Mouse (Mus musculus): ENCODE measurements around the gene Cryz. TPM values are rescaled to one million over a fixed set of nuclear protein-coding genes. Genes with fewer than 3 reads are reported as not detected.
A peak's percentile ranks its signal among the peaks of the same experiment; 100 is the strongest.

Gene Cryz
- polyA plus RNA-seq, 1 experiment from 2014 or later, result 5.1 TPM

GRCm38 (mm10) chr3:154584351-154584750, 12.2 kb upstream of the Cryz start:
- Histone ChIP-seq H3K4me1 (ENCODE audit: insufficient read depth, low read depth, low read length) (no peaks in the 10 kb centered on the region), H3K27me3 (replicated peaks; ENCODE audit: insufficient read depth, low read length) (no peaks in the 10 kb centered on the region), H3K9me3 (ENCODE audit: low read length) (no peaks in the 10 kb centered on the region), H3K36me3 (ENCODE audit: insufficient read depth, low read length) (0 out of 2 replicates have a peak, but pooled peaks cover under 1% of the 10 kb centered on the region), H3K4me2 (replicated peaks; ENCODE audit: low read depth, low read length) (no peak overlapping the region), H3K4me3 (ENCODE audit: low read depth, low read length) (no peak overlapping the region), H3K9ac (replicated peaks; ENCODE audit: low read depth) (no peak overlapping the region), H3K27ac (ENCODE audit: low read length) (no peak overlapping the region)
- 84% methylated on average over 8 of the region's 8 CpGs for WGBS
- no peak for DNase-seq (ENCODE audit: low spot score)
- TF ChIP-seq CTCF (IDR thresholded peaks at IDR 0.05), result no peak
- TF ChIP-seq EP300 (IDR thresholded peaks at IDR 0.05), result no peak
- no peak for ATAC-seq

- DNase-seq (ENCODE audit: low spot score) (no peak), ATAC-seq (no peak)
- no peak for TF ChIP-seq CTCF (IDR thresholded peaks at IDR 0.05)
- no peak for TF ChIP-seq EP300 (IDR thresholded peaks at IDR 0.05)
- H3K9ac ChIP-seq (replicated peaks; ENCODE audit: low read depth), result no peak overlapping the region
- H3K36me3 ChIP-seq (ENCODE audit: insufficient read depth, low read length), result no peaks in the 10 kb centered on the region; the same call in 1 of the 2 replicates
- no peak overlapping the region for H3K27ac ChIP-seq (ENCODE audit: low read length)
- H3K4me1 ChIP-seq (ENCODE audit: insufficient read depth, low read depth, low read length), result no peaks in the 10 kb centered on the region
- H3K27me3 ChIP-seq (replicated peaks; ENCODE audit: insufficient read depth, low read length), result no peaks in the 10 kb centered on the region
- WGBS, result 93% methylated on average over 5 of the region's 5 CpGs
- H3K9me3 ChIP-seq (ENCODE audit: low read length), result no peaks in the 10 kb centered on the region
- H3K4me2 ChIP-seq (replicated peaks; ENCODE audit: low read depth, low read length), result no peak overlapping the region
- no peak overlapping the region for H3K4me3 ChIP-seq (ENCODE audit: low read depth, low read length)
These were observed 5.5 kb upstream of the Cryz start for GRCm38 (mm10) chr3:154590971-154591370.

- Histone ChIP-seq H3K27ac (ENCODE audit: low read length) (no peak overlapping the region), H3K9ac (replicated peaks; ENCODE audit: low read depth) (no peak overlapping the region), H3K4me1 (ENCODE audit: insufficient read depth, low read depth, low read length) (no peaks in the 10 kb centered on the region), H3K4me3 (ENCODE audit: low read depth, low read length) (no peak overlapping the region), H3K36me3 (ENCODE audit: insufficient read depth, low read length) (no peaks in the 10 kb centered on the region; the same call in 1 of the 2 replicates), H3K4me2 (replicated peaks; ENCODE audit: low read depth, low read length) (no peak overlapping the region), H3K27me3 (replicated peaks; ENCODE audit: insufficient read depth, low read length) (no peaks in the 10 kb centered on the region), H3K9me3 (ENCODE audit: low read length) (no peaks in the 10 kb centered on the region)
- DNase-seq (ENCODE audit: low spot score) (no peak), ATAC-seq (no peak)
- no peak for TF ChIP-seq CTCF (IDR thresholded peaks at IDR 0.05)
- TF ChIP-seq EP300 (IDR thresholded peaks at IDR 0.05), result no peak
- WGBS, result 89% methylated on average over 3 of the region's 3 CpGs
These were observed 4.9 kb upstream of the Cryz start for GRCm38 (mm10) chr3:154591621-154592020.

GRCm38 (mm10) chr3:154593596-154593995, 2.9 kb upstream of the Cryz start:
- TF ChIP-seq CTCF (IDR thresholded peaks at IDR 0.05) (no peak), EP300 (IDR thresholded peaks at IDR 0.05) (no peak)
- H3K27ac ChIP-seq (ENCODE audit: low read length), result no peak overlapping the region
- no peak overlapping the region for H3K4me2 ChIP-seq (replicated peaks; ENCODE audit: low read depth, low read length)
- no peak for ATAC-seq
- peaks cover 6% of the 10 kb centered on the region; the same call in 1 of the 2 replicates for H3K4me1 ChIP-seq (ENCODE audit: insufficient read depth, low read depth, low read length)
- no peaks in the 10 kb centered on the region for H3K9me3 ChIP-seq (ENCODE audit: low read length)
- no peak overlapping the region for H3K9ac ChIP-seq (replicated peaks; ENCODE audit: low read depth)
- 86% methylated on average over 6 of the region's 6 CpGs for WGBS
- H3K36me3 ChIP-seq (ENCODE audit: insufficient read depth, low read length), result no peaks in the 10 kb centered on the region; the same call in 1 of the 2 replicates
- no peaks in the 10 kb centered on the region for H3K27me3 ChIP-seq (replicated peaks; ENCODE audit: insufficient read depth, low read length)
- no peak overlapping the region for H3K4me3 ChIP-seq (ENCODE audit: low read depth, low read length)
- DNase-seq (ENCODE audit: low spot score), result no peak

- Histone ChIP-seq H3K4me3 (ENCODE audit: low read depth, low read length) (no peak overlapping the region), H3K27ac (ENCODE audit: low read length) (no peak overlapping the region), H3K4me1 (ENCODE audit: insufficient read depth, low read depth, low read length) (peaks cover 6% of the 10 kb centered on the region; the same call in 1 of the 2 replicates), H3K36me3 (ENCODE audit: insufficient read depth, low read length) (no peaks in the 10 kb centered on the region; the same call in 1 of the 2 replicates), H3K9ac (replicated peaks; ENCODE audit: low read depth) (no peak overlapping the region), H3K4me2 (replicated peaks; ENCODE audit: low read depth, low read length) (no peak overlapping the region), H3K27me3 (replicated peaks; ENCODE audit: insufficient read depth, low read length) (no peaks in the 10 kb centered on the region), H3K9me3 (ENCODE audit: low read length) (no peaks in the 10 kb centered on the region)
- DNase-seq (ENCODE audit: low spot score) (no peak), ATAC-seq (no peak)
- TF ChIP-seq CTCF (IDR thresholded peaks at IDR 0.05) (no peak), EP300 (IDR thresholded peaks at IDR 0.05) (no peak)
- WGBS, result 90% methylated on average over 6 of the region's 6 CpGs
These were observed 2.4 kb upstream of the Cryz start for GRCm38 (mm10) chr3:154594156-154594555.

GRCm38 (mm10) chr3:154596934-154597554, 533 bp downstream of the Cryz start, which contains the start of gene Tyw3:
Tyw3 (minus strand) TSS chr3:154597104.
- TF ChIP-seq CTCF (IDR thresholded peaks at IDR 0.05), result peak; percentile 81
- TF ChIP-seq EP300 (IDR thresholded peaks at IDR 0.05), result no peak
- ATAC-seq (peak; percentile 98), DNase-seq (ENCODE audit: low spot score) (peak; percentile 96)
- H3K9ac ChIP-seq (replicated peaks; ENCODE audit: low read depth), result peak within 1 kb of the TSS; percentile 77
- peak within 1 kb of the TSS; percentile 92 for H3K27ac ChIP-seq (ENCODE audit: low read length)
- H3K4me2 ChIP-seq (replicated peaks; ENCODE audit: low read depth, low read length), result peak within 1 kb of the TSS; percentile 65
- peaks cover 6% of the 10 kb centered on the region; the same call in 1 of the 2 replicates for H3K4me1 ChIP-seq (ENCODE audit: insufficient read depth, low read depth, low read length)
- peak within 1 kb of the TSS; percentile 98 for H3K4me3 ChIP-seq (ENCODE audit: low read depth, low read length)
- H3K36me3 ChIP-seq (ENCODE audit: insufficient read depth, low read length), result no peaks in the 10 kb centered on the region
- WGBS, result 1% methylated on average over 32 of the region's 38 CpGs
- H3K27me3 ChIP-seq (replicated peaks; ENCODE audit: insufficient read depth, low read length), result no peaks in the 10 kb centered on the region
- no peaks in the 10 kb centered on the region for H3K9me3 ChIP-seq (ENCODE audit: low read length)

Data from lung, postnatal 0 days (tissue).